Mouse (Mus musculus) kidney, adult 9 months (tissue): ENCODE results near the gene Brox.

Experiments used
- DNase-seq: peaks from one replicate; pipeline ENCODE4 v3.0.0; 2022

Brox gene

DNA sequence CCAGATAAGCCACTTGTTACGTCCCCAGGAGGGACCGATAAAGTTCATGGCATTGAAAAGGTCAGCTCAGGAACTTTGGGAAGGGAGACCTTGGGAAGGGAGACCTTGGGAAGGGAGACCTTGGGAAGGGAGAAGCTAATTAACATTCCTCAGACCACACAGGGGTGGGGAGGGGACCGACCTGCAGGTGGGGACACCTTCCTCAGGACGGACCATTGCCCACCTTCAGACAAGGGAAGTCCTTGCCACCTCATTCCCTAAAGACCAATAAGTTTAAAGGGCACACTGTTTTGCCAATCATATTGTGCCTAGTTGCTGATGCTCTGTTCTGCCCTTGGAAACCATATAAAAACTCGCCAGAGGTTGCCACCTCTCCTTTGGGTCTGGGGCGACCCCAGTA is 29.4 kb downstream of the Brox start:
- DNase-seq: no peak

DNA sequence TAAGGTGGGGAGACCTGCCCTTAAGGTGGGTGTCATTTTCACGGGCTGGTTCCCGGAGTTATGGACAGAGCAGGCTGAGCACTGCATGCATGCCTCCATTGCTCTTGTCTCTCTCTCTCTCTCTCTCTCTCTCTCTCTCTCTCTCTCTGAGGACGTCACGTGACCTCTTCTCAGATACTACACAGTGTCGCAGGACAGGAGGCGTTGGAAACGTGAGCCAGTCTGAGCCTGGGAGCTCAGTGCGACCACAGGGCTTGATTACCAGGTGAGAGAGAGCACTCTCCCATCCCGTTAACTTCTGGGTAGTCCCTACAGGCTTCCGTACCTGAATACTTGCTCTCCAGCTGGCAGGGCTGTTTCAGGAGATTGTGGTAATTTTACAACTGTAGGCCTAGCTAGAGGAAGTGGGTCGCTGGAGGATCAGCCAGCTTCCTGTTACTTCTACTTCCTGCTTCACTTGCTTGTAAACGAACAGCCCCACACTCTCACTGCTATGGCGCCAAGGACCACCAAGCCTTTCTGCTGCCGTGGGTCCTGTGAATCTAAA is 31.1 kb downstream of the Brox start:
- DNase-seq: no peak

DNA sequence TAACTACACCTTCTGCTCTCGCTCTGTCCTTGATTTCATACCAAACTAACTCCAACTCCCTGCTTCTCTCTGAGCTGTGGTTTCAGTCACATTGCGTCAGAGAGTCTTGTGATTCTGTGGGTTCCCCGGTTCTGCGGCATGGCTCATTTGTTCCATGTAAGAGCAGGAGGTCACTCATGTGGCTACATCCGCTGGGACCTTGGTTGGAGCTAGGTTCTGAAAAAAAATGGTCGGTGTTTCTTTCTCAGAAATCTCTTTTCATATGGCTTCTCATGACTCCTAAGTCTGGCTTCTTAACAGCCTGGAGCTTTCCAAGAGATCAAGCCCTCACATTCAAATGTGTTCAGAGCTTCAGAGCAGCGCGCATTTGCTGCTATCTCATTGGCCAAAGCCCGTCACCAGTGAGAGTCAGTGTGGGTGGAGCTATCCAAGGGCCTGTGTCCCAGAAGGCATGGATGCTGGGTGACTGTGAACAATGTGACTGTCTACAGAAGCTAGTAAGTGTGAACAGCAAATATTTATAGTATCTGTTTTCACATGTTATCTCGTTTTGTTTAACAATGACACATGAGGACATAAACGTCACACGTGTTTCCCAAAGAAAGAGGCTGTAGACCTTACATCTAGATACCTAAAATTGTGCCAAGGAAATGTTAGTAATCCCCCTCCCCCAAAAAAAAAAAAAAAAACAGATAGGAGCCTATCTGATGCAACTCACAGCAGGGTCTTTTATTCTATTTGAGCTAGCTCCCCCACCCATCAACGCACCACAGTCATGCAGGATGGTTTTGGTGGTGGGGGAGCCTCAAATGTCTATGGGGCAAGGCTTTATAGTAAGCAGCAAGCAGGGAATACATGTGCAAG is 32.7 kb downstream of the Brox start:
- no peak for DNase-seq

DNA sequence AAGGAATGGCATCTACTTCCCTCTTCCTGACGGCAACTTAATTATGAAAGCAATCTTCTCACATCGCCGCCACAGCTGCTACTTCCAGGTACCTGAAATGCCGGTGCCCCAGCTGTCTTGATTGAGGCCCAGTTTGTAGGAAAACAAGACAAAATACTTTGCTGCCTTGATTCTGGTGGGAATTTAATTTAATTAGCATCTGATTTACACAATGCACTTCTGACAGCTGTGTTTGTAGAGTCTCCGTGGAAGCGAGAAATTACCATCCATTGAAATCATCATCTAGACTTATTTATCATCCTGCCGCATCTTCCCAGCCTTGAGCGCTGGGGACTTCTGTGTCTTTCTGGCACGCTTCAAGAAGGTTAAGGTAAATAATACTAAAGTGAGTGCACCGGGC is 44.5 kb downstream of the Brox start:
- no peak for DNase-seq

DNA sequence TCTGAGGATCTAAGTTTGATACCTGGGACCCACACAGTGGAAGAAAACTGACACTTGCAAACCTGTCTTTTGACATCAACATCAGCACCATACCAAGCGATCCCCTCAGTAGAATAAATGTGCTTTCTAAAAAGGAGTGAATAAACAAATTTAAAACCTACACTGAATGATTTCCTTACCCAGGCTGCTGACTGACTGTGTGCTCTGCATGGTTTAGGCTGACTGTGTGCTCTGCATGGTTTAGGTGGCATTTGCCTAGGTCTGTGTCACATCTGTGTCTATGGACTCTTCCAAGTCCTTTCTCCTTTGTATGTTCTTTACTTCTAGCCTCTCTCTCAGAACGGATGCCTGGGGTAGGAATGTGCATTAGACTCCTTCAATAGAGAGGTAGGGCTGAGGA is 45.3 kb downstream of the Brox start:
- no peak for DNase-seq

DNA sequence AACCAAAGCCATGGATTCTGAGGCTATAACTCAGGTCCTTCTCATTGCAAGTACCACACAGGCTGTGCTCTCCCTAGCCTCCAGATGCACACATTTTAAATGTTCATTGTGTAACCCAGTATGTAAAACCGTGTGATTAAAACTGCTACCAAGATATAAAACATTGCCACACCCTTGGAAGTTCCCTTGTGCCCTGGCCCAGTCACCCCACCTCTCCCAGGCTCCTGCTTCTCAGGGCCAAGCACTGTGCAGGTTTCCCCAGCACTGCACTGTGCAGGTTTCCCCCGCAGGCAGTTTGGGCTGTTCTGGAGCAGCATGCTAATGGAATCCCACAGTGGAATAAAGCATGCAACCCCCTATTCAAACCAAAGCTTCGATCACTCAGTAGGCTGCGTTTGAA is 46.5 kb downstream of the Brox start:
- DNase-seq: no peak

DNA sequence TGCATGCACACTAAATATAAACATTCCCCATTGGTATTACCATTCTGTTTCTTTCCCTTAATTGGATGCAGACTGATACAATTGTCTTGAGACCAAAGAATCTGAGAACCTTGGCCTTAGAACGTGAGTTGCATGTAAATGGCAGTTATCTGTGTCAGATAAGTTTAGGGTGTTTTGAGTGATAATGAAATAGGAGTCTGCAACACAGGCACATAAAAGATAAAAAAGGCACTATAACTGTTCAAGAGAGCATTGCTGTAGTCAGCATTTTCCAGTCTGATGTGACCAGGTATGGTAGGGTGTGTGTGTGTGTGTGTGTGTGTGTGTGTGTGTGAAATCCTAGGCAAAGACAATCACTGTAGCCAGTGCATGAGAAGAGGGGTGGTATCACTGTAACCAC is 48.9 kb downstream of the Brox start:
- DNase-seq: no peak

DNA sequence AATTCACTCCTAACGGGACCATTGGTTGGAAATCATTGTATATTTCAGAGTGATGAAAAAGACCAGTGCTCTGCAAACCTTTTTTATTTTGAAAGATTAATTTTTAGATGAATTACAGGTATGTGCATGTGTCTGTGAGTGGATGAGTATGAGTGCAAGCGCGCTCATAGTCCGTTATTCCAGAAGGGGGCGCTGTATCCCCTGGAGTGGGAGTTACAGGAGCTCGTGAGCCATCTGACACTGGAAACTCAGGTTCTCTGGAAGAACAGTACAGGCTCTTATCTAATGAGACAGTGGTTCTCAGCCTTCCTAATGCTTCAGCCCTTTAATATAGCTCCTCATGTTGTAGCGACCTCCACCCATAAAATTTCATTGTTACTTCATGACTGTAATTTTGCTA is 53.8 kb downstream of the Brox start:
- no peak for DNase-seq

DNA sequence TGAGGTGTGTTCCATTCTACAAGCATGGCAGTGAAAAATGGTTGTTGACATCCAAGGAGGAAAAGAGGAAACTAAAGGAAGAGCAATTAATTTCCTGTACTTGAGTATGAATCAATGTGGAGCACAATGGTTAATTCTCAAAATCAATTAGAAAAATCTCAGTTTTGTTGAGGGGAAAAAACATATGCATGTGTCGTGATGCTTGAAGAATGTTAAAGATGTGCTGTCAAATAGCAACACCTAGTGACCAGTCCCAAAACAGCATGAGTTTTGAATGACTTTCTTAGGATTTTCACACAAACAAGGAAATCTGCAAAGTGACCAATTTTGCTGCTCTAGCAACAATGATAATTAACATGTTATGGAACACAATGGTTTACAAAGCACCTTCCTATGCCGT is 59.2 kb downstream of the Brox start:
- DNase-seq: peak; percentile 52

DNA sequence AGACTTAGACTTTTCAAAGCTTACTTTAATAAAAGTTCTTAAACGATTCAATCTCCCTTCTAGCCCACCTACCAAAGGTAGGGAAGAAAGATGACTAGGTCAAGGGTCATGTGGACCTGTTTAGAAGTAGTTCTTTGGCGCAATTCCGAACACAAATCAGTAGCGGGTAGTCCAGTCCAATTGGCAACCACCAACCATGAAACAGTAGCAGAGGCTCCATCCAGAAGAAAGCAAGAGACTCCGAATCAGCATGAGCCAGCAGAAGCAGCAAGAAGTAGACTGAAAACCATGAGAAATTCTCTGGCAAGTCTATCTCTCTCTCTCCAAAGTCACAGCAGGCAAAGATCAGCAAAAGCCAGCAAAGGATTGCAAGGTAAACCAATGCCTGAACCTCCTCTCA is 60.6 kb downstream of the Brox start:
- no peak for DNase-seq

DNA sequence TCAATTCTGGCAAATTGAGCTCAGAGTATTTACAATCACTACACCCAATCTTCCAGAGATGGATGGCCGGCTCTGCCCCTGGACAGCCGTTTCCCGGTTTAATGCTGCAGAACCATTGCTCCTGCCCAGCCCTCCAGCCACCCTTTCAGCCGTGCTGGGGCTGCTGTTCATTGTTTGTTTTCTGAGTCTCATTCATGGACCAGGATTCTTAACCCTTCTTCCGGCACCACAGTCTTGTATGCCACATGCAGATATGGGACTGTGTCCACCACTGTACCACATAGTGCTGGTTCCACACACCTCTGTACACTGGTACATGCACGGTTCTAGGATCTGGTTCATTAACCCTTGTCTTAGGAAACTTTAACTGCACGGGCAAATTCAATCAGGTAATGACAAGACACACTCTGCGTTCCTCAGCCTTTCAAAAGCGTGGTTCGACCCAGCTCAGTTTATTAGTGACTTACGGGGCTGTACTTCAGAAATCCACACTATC is 63.3 kb downstream of the Brox start:
- no peak for DNase-seq

DNA sequence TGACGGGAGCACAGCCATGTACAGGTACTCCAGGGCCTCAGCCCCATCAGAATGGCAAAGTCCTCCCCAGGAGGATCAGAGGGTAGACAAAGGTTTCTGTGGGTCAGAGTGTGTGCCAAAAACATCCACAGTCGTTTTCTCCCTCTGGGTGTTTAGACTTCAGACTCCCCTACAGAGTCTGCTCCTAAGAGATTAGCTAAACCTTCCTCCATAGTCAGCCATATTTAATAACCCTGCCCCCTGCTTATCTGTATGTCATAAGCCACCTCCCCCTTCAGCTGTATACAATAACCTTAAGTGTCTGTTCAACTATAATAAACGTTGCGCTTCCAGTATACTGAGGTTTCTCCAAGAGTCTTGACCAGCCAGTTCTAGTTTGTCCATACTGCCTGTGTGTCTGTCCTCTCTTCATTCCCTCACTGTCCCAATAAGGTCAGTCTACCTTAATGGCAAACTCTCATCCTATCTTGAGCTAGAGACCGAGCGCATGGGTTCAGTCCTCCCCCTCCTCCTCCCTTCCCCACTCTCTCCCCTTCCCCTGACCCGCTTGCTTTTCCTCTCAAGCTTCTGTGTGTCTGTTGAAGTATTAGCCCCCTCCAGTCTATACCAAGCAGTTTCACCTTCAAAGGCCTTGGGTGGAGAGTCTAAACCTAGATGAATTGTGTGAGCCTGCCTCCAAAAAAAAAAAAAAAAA is 63.9 kb downstream of the Brox start:
- no peak for DNase-seq

DNA sequence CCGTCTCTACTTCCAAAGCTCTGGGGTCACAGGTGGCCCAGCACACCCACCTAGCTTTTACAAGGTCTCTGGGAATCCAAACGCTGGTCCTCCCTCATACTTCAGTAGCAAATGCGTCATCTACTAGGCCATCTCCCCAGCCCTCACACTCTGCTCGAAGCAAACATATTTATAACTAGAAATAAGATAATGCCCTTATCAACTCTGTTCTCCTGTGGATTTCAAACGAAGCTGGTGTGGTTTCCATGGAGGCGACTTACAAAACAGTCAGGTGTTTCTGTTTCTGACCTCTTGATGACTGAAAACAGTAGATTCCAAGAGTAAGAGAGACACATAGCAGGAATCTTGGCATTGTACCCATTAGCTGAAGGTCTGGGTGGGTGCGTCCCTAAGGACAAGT is 69.6 kb downstream of the Brox start:
- DNase-seq: no peak
